Mouse (Mus musculus): Measurements from ENCODE around the gene Snai3. TPM values are rescaled to one million over a fixed set of nuclear protein-coding genes. Genes with fewer than 3 reads are reported as not detected.

Gene Snai3
- polyA plus RNA-seq (2016; fragmentation: Nextera tagmentation; extraction: Ambion mirVana), result 0.15 TPM in 1 of 2 replicates, not detected in the other

DNA sequence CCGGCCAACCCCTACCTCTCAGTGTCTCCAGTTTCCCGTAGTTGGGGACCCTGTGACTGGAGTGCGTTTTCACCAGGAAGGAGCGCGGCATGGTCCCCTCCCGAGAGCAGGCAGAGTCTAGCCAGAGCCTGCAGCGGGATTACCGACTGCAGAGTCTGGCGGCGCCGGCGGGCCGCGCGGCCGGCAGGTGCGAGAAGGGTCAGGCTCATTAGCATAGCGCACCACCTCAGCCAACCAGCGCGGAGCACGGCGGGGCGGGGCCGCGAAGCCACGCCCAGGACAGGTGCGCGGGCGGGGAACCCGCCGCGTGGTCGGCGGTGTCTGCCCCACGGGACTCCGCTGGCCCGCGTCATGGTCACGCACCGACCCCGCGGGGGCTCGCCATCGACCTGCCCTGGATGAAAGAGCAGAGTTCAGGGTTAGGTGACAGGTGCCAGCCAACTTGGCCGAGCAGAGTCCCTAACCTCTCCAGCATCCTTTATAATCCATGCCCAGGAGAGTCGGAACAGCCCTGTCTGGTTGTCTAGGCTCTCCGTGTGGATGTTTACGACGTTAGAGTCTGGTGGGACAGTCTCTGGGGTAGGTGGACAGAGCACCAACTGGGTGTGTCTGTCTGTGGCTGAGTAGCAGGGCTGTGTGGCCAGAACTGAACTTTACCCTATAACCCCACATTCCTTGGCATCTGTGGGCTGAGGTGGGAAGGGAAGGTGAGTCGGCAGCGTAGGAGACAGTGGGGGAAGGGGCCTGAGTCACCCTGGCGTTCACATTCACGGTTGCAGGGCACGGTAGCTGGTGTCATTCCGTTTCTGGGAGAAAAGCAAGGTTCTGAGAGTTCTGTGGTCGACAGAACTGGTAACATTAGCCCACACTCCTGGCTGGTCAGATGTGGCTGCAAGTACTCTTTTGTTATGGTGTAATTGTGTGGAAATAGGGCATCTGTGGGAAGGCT lies at the start of gene Snai3:
Gene Snai3, minus strand, starts transcription at position 210 of the 949 bp plus-strand sequence.
- ATAC-seq (ENCODE audit: low FRiP score), result peak; percentile 64
- H3K9ac ChIP-seq, result peak within 1 kb of the TSS; percentile 40; the same call in 1 of the 2 replicates
- H3K27me3 ChIP-seq, result peaks cover 82% of the 10 kb centered on the region
- H3K9me3 ChIP-seq, result no peaks in the 10 kb centered on the region
- H3K4me1 ChIP-seq, result peaks cover 15% of the 10 kb centered on the region
- peak within 1 kb of the TSS; percentile 37 for H3K4me3 ChIP-seq (replicated peaks)
- H3K27ac ChIP-seq, result no peak within 1 kb of the TSS
- peak within 1 kb of the TSS; percentile 65 for H3K4me2 ChIP-seq
- WGBS, result 2% methylated on average over 55 of the region's 56 CpGs
- H3K36me3 ChIP-seq (replicated peaks), result no peaks in the 10 kb centered on the region

GRCm38 (mm10) chr8:122500856-122501255 lies 40.3 kb upstream of the Snai3 start:
- no peak overlapping the region for H3K9ac ChIP-seq
- no peaks in the 10 kb centered on the region for H3K9me3 ChIP-seq
- no peaks in the 10 kb centered on the region for H3K27me3 ChIP-seq
- whole genome bisulfite sequencing, result 37% methylated on average over 10 of the region's 10 CpGs
- no peaks in the 10 kb centered on the region for H3K4me1 ChIP-seq
- no peak overlapping the region for H3K27ac ChIP-seq
- H3K4me3 ChIP-seq (replicated peaks), result no peak overlapping the region
- H3K36me3 ChIP-seq (replicated peaks), result no peaks in the 10 kb centered on the region
- peak; percentile 65 for ATAC-seq (ENCODE audit: low FRiP score)
- H3K4me2 ChIP-seq, result no peak overlapping the region

- Histone ChIP-seq H3K9ac (no peak overlapping the region), H3K27me3 (no peaks in the 10 kb centered on the region), H3K27ac (no peak overlapping the region), H3K4me3 (replicated peaks) (no peak overlapping the region), H3K36me3 (replicated peaks) (no peaks in the 10 kb centered on the region), H3K4me2 (no peak overlapping the region), H3K4me1 (no peaks in the 10 kb centered on the region), H3K9me3 (no peaks in the 10 kb centered on the region)
- WGBS, result 74% methylated on average over 17 of the region's 17 CpGs
- ATAC-seq (ENCODE audit: low FRiP score), result no peak
Measured at GRCm38 (mm10) chr8:122497912-122498311, 37.4 kb upstream of the Snai3 start.

DNA sequence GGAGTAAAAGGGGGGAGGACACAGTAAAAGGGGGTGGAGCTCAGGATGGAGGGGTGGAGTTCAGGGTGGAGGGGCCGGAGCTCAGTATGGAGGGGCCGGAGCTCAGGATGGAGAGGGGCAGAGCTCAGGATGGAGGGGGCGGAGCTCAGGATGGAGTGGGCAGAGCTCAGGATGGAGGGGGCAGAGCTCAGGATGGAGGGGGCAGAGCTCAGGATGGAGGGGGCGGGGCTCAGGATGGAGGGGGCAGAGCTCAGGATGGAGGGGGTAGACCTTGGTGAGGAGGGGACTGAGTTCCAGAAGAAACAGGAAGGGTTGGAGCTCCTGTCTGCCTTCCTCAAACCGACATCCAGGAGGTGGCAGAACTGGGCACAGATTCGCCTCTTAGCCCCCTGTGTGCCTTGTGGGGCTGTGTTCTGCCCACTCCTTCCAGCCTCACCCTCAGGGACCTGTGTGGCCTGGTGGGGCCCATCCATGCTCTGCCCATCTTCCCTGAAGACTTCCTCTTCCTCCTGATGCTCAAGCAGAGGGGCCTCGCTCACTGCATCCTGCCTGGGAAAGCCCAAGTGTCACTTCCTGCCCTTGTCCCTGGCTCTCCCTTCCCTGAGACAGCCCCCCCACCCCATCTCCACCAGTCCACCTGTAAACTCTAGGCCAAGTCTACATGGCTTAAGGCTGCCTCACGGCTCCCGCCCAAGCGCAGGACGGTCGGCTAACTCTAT lies 36.6 kb upstream of the Snai3 start:
- Histone ChIP-seq H3K27me3 (no peaks in the 10 kb centered on the region), H3K9me3 (no peaks in the 10 kb centered on the region), H3K36me3 (replicated peaks) (no peaks in the 10 kb centered on the region), H3K4me3 (replicated peaks) (no peak overlapping the region), H3K9ac (no peak overlapping the region), H3K27ac (no peak overlapping the region), H3K4me2 (no peak overlapping the region), H3K4me1 (no peaks in the 10 kb centered on the region)
- ATAC-seq (ENCODE audit: low FRiP score), result no peak
- 90% methylated on average over 11 of the region's 12 CpGs for WGBS

- no peak overlapping the region for H3K4me2 ChIP-seq
- peaks cover 11% of the 10 kb centered on the region for H3K36me3 ChIP-seq (replicated peaks)
- no peak overlapping the region for H3K9ac ChIP-seq
- peaks cover 4% of the 10 kb centered on the region; the same call in 1 of the 2 replicates for H3K9me3 ChIP-seq
- WGBS, result 94% methylated on average over 9 of the region's 9 CpGs
- no peak overlapping the region for H3K27ac ChIP-seq
- no peaks in the 10 kb centered on the region for H3K27me3 ChIP-seq
- no peak for ATAC-seq (ENCODE audit: low FRiP score)
- no peaks in the 10 kb centered on the region for H3K4me1 ChIP-seq
- no peak overlapping the region for H3K4me3 ChIP-seq (replicated peaks)
Measured at GRCm38 (mm10) chr8:122488387-122488786, 27.9 kb upstream of the Snai3 start.

DNA sequence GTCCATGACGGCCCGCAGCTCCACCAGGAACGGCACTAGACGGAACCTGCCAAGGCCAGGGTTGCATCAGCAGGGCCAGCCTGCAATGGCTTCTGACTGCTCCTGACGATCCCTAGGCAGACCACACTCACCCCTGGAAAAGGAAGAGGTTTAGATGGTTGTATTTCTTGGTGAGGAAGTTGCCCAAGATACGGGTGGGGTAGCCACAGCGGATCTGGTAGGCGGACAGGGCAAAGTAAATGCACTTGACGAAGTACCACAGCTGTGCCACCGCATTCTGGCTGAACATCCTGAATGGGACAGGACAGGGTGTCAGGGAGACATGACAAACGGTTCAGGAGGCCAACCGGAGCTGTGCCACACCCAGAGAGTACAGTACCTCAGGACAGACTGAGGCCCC lies 24.3 kb upstream of the Snai3 start:
- Histone ChIP-seq H3K36me3 (replicated peaks) (peaks cover 45% of the 10 kb centered on the region), H3K9ac (no peak overlapping the region), H3K27ac (no peak overlapping the region), H3K4me3 (replicated peaks) (no peak overlapping the region), H3K9me3 (peaks cover 4% of the 10 kb centered on the region; the same call in 1 of the 2 replicates), H3K4me1 (no peaks in the 10 kb centered on the region), H3K4me2 (no peak overlapping the region), H3K27me3 (no peaks in the 10 kb centered on the region)
- ATAC-seq (ENCODE audit: low FRiP score), result no peak
- WGBS, result 93% methylated on average over 12 of the region's 12 CpGs

- Histone ChIP-seq H3K4me3 (replicated peaks) (no peak overlapping the region), H3K4me2 (no peak overlapping the region), H3K9me3 (peaks cover 4% of the 10 kb centered on the region; the same call in 1 of the 2 replicates), H3K36me3 (replicated peaks) (peaks cover 55% of the 10 kb centered on the region), H3K9ac (no peak overlapping the region), H3K27ac (no peak overlapping the region), H3K4me1 (no peaks in the 10 kb centered on the region), H3K27me3 (no peaks in the 10 kb centered on the region)
- WGBS, result 97% methylated on average over 7 of the region's 7 CpGs
- ATAC-seq (ENCODE audit: low FRiP score), result no peak
Measured at GRCm38 (mm10) chr8:122483877-122484276, 23.3 kb upstream of the Snai3 start.

- no peak overlapping the region for H3K27ac ChIP-seq
- H3K9ac ChIP-seq, result no peak overlapping the region
- no peak overlapping the region for H3K4me3 ChIP-seq (replicated peaks)
- peaks cover 69% of the 10 kb centered on the region for H3K36me3 ChIP-seq (replicated peaks)
- peaks cover under 1% of the 10 kb centered on the region; the same call in 1 of the 2 replicates for H3K4me1 ChIP-seq
- H3K9me3 ChIP-seq, result peaks cover 4% of the 10 kb centered on the region; the same call in 1 of the 2 replicates
- WGBS, result 98% methylated on average over 8 of the region's 8 CpGs
- no peak for ATAC-seq (ENCODE audit: low FRiP score)
- H3K4me2 ChIP-seq, result no peak overlapping the region
- H3K27me3 ChIP-seq, result no peaks in the 10 kb centered on the region
Measured at GRCm38 (mm10) chr8:122482448-122482847, 21.9 kb upstream of the Snai3 start.

DNA sequence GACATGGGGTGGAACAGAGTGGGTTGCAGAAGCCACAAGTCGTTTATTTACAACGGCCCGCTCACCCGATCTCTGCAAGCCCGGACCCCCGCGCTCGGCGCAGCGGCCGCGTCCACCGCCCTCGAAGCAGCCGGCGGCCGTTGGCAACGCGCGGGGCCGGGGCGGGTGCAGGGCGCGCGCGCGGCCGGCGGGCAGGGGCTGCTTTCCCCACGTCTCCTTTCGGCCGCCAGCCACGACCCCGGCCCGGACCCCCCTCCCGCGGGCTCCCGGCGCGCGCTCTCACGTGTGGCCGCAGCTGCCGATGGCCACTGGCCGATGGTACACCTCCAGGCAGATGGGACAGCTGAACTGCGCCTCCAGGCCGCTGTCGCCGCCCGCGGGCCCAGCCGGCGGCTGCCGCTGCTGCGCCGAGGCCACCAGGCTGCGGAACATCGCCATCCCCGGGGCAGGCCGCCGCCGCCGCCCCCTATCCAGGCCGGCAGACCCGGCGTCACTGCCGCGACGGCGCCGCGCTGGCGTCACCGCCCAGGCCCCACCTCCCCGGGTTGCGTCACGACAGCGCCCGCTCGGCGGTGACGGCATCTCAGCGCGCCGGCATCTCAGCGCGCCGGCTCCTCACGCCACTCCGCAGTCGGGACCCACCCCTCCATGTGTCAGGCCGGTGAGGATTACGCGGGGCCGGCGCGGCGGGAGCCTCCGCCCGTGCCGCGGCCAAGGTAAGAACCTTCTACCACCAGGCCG lies 15.2 kb upstream of the Snai3 start, which contains the start of the genes Rnf166 and Ctu2:
Gene Rnf166, minus strand, starts transcription at position 485 of the 741 bp plus-strand sequence.
Gene Ctu2, plus strand, starts transcription at position 564 of the 741 bp plus-strand sequence.
- Histone ChIP-seq H3K4me3 (replicated peaks) (peak within 1 kb of the TSS; percentile 96), H3K27me3 (no peaks in the 10 kb centered on the region), H3K36me3 (replicated peaks) (peaks cover 51% of the 10 kb centered on the region), H3K9ac (peak within 1 kb of the TSS; percentile 91), H3K27ac (peak within 1 kb of the TSS; percentile 82), H3K4me1 (peaks cover 25% of the 10 kb centered on the region), H3K9me3 (no peaks in the 10 kb centered on the region), H3K4me2 (peak within 1 kb of the TSS; percentile 95)
- peak; percentile 95 for ATAC-seq (ENCODE audit: low FRiP score)
- under 1% methylated on average over 103 of the region's 103 CpGs for WGBS

- Histone ChIP-seq H3K9ac (peak overlapping the region; percentile 91), H3K4me3 (replicated peaks) (peak overlapping the region; percentile 96), H3K4me2 (peak overlapping the region; percentile 95), H3K9me3 (no peaks in the 10 kb centered on the region), H3K36me3 (replicated peaks) (peaks cover 47% of the 10 kb centered on the region), H3K27me3 (no peaks in the 10 kb centered on the region), H3K27ac (no peak overlapping the region), H3K4me1 (peaks cover 25% of the 10 kb centered on the region)
- WGBS, result 17% methylated on average over 16 of the region's 16 CpGs
- ATAC-seq (ENCODE audit: low FRiP score), result no peak
Measured at GRCm38 (mm10) chr8:122474951-122475560, 14.5 kb upstream of the Snai3 start.

DNA sequence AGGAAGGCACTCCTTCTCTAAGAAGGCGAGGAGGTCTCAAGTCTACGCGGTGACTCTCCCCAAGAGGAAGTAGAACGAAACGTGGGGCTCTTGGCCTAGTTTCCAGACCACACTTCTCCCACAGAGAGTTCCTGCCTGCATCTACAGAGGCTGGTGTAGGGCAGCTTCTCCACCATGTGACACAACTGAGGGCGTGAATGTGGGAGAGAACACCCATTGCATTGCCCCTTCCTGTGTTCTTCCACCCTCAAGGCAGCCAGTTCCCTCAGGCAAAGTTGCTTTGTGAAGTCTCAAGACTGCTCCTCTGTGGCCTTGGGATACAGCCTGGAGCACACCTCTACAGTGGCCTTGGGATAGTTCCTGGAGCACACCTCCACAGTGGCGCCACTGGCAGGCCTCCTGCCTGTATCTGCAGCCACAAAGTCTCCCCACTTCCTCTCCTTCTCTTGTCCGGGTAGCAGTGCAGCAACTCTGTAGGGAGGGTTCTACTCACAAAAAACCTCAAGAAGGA lies 13.4 kb upstream of the Snai3 start:
- Histone ChIP-seq H3K27me3 (no peaks in the 10 kb centered on the region), H3K4me3 (replicated peaks) (no peak overlapping the region), H3K9ac (no peak overlapping the region), H3K4me2 (no peak overlapping the region), H3K27ac (no peak overlapping the region), H3K9me3 (no peaks in the 10 kb centered on the region), H3K4me1 (peaks cover 25% of the 10 kb centered on the region), H3K36me3 (replicated peaks) (peaks cover 47% of the 10 kb centered on the region)
- 92% methylated on average over 8 of the region's 8 CpGs for WGBS
- no peak for ATAC-seq (ENCODE audit: low FRiP score)
